Mouse (Mus musculus) cerebellum, adult 2 months (tissue): Measurements from ENCODE around the gene Morn1.

Source experiments
- CTCF ChIP-seq: fragments of 200-500 bp; IDR thresholded peaks from 2 replicates; pipeline ENCODE4 v1.5.1; 2011; ENCODE audit warnings: low read depth, mild to moderate bottlenecking, control low read depth, low read length, moderate library complexity, borderline replicate concordance; ENCODE audit not compliant: insufficient read depth
- POLR2A ChIP-seq: fragments of 200-500 bp; IDR thresholded peaks from 2 replicates; pipeline ENCODE4 v1.6.1; 2011; ENCODE audit warnings: low read length, control low read depth, borderline replicate concordance; ENCODE audit not compliant: insufficient read depth

DNA sequence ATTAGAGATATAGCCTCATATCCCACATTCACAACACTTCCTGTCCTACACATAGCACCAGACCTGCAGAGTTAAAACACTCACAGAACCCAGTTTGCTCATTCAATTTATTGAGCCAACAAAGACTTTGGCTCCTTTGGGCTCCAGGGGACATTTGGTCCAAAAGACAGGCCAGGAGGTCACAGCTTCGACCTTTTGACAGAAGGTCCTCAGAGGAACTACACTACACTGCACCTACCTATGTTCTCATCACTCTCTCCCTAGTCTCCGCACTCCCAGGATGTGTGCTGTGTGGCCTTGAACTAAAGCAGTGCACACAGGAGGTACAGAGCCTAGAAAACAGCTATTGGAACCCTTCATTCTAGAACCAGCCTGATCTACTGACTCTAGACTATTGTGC is 10.6 kb upstream of the Morn1 start:
- TF ChIP-seq POLR2A (no peak), CTCF (no peak)
